In genomic region chr9:107245311-107245710, GRCm38 (mm10) we compare ENCODE assay signal across 18 mouse cellular contexts.
"Had no signal": no experiment of that assay in that cellular context is flagged by ENCODE, and none has a peak within 500 bp of the region (broad histone marks: within the 10 kb centered on the region; RNA-seq: fewer than 3 reads in every experiment).

No protein-coding gene starts in this region.

- H3K27me3 ChIP-seq: neural tube, embryonic 13.5 days; neural tube, embryonic 15.5 days had no signal

- H3K9me3 ChIP-seq: midbrain, embryonic 10.5 days; neural tube, embryonic 13.5 days; neural tube, embryonic 15.5 days had no signal

- H3K9ac ChIP-seq: lung, embryonic 14.5 days; neural tube, embryonic 13.5 days; neural tube, embryonic 15.5 days had no signal

- H3K27ac ChIP-seq: midbrain, embryonic 10.5 days; neural tube, embryonic 13.5 days; neural tube, embryonic 15.5 days had no signal

- DNase-seq: lung, adult 18-20 months; lung, embryonic 14.5 days; lung, postnatal 10 days; lung, postnatal 4 days; midbrain, embryonic 14.5 days; retina, postnatal 1 day; right cerebral cortex, adult 18-20 months; right cerebral cortex, postnatal 25 days; right cerebral cortex, postnatal 4 days; spleen, adult 18-20 months; thymus, adult 18-20 months; thymus, postnatal 14 days; thymus, postnatal 36 days had no signal

- H3K4me2 ChIP-seq: lung, embryonic 14.5 days; neural tube, embryonic 13.5 days; neural tube, embryonic 15.5 days had no signal

- H3K36me3 ChIP-seq: midbrain, embryonic 10.5 days; neural tube, embryonic 13.5 days; neural tube, embryonic 15.5 days had no signal

- H3K4me1 ChIP-seq: midbrain, embryonic 10.5 days; neural tube, embryonic 13.5 days had no signal

- H3K4me3 ChIP-seq: midbrain, embryonic 10.5 days; myocyte; neural tube, embryonic 13.5 days; neural tube, embryonic 15.5 days had no signal

- ATAC-seq: midbrain, embryonic 16.5 days had no signal
